Mouse (Mus musculus) myocyte (in vitro differentiated cells): ENCODE results near the gene Pdk2. TPM values are rescaled to one million over a fixed set of nuclear protein-coding genes. Genes with fewer than 3 reads are reported as not detected.

Experiments used
- H3K27me3 ChIP-seq: one replicate; pipeline ENCODE4 v1.6.1; 2011; ENCODE audit not compliant: control insufficient read depth, insufficient read depth, insufficient read length
- H3K36me3 ChIP-seq: one replicate; pipeline ENCODE4 v1.6.1; 2011; ENCODE audit not compliant: control insufficient read depth, insufficient read depth
- H3K4me2 ChIP-seq: one replicate; pipeline ENCODE4 v1.6.1; 2011; ENCODE audit warnings: low read depth, control low read depth
- H3K4me3 ChIP-seq: one replicate; pipeline ENCODE4 v1.5.1; 2011; ENCODE audit warnings: mild to moderate bottlenecking, control low read depth, moderate library complexity
- H3K79me2 ChIP-seq: one replicate; pipeline ENCODE4 v1.6.1; 2011; ENCODE audit not compliant: control insufficient read depth, insufficient read depth
- H3ac ChIP-seq: one replicate; pipeline ENCODE4 v1.6.1; 2011; ENCODE audit not compliant: control insufficient read depth, insufficient read length
- CEBPB ChIP-seq: IDR thresholded peaks from 2 replicates; pipeline ENCODE4 v1.6.1; 2011; ENCODE audit warnings: mild to moderate bottlenecking, moderate library complexity; ENCODE audit not compliant: poor library complexity, insufficient read depth, severe bottlenecking
- E2F4 ChIP-seq: IDR thresholded peaks from one replicate; pipeline ENCODE4 v1.6.1; 2011; ENCODE audit warnings: mild to moderate bottlenecking, control low read depth, moderate library complexity; ENCODE audit not compliant: insufficient read depth
- MAX ChIP-seq: IDR thresholded peaks from one replicate; pipeline ENCODE4 v1.6.1; 2011; ENCODE audit warnings: low read depth, mild to moderate bottlenecking, control low read depth
- MYOD1 ChIP-seq, 3 experiments: IDR thresholded peaks; one replicate each; pipeline ENCODE4 v1.6.1; 2011; ENCODE audit warnings: control low read depth in 2 of 3, low read depth in 2 of 3, mild to moderate bottlenecking in 2 of 3, moderate library complexity in 1 of 3; ENCODE audit not compliant: insufficient read length in 2 of 3, control insufficient read depth in 1 of 3
- MYOG ChIP-seq, 3 experiments: IDR thresholded peaks; one replicate each; pipeline ENCODE4 v1.6.1; 2011; ENCODE audit warnings: control low read depth in 2 of 3, low read depth in 2 of 3, mild to moderate bottlenecking in 2 of 3; ENCODE audit not compliant: insufficient read length in 2 of 3, control insufficient read depth in 1 of 3, insufficient read depth in 1 of 3
- POLR2A ChIP-seq: IDR thresholded peaks from one replicate; pipeline ENCODE4 v1.6.1; 2011; ENCODE audit warnings: low read depth, mild to moderate bottlenecking, control low read depth, moderate library complexity; ENCODE audit not compliant: insufficient read length
- POLR2AphosphoS2 ChIP-seq: IDR thresholded peaks from one replicate; pipeline ENCODE4 v1.6.1; 2011; ENCODE audit warnings: low read depth, control low read depth; ENCODE audit not compliant: insufficient read length
- REST ChIP-seq: IDR thresholded peaks from one replicate; pipeline ENCODE4 v1.6.1; 2011; ENCODE audit warnings: mild to moderate bottlenecking, control low read depth, moderate library complexity; ENCODE audit not compliant: insufficient read depth, insufficient read length
- SRF ChIP-seq: IDR thresholded peaks from one replicate; pipeline ENCODE4 v1.6.1; 2011; ENCODE audit warnings: low read depth; ENCODE audit not compliant: control insufficient read depth, insufficient read length
- TCF12 ChIP-seq: IDR thresholded peaks from one replicate; pipeline ENCODE4 v1.6.1; 2011; ENCODE audit warnings: mild to moderate bottlenecking, control low read depth; ENCODE audit not compliant: poor library complexity, insufficient read depth, severe bottlenecking
- TCF3 ChIP-seq: IDR thresholded peaks from one replicate; pipeline ENCODE4 v1.6.1; 2011; ENCODE audit warnings: low read depth, control low read depth; ENCODE audit not compliant: insufficient read length
- USF1 ChIP-seq: IDR thresholded peaks from one replicate; pipeline ENCODE4 v1.6.1; 2011; ENCODE audit warnings: low read depth, mild to moderate bottlenecking, control low read depth, moderate library complexity
- polyA plus RNA-seq: library from polyadenylated mRNA; unstranded; fragments of >200 nt; fragmentation: generic; extraction: Trizol; gene quantifications from one replicate; pipeline ENCODE4 v1.2.1, GENCODE M21; 2012; ENCODE audit warnings: missing spikeins

The Pdk2 gene
- polyA plus RNA-seq, 1 experiment: 33.3 TPM

GRCm38 (mm10) chr11:94989562-94990017 is 51.6 kb downstream of the Pdk2 start:
- no peaks in the 10 kb centered on the region for H3K36me3 ChIP-seq
- no peak overlapping the region for H3ac ChIP-seq
- TF ChIP-seq POLR2AphosphoS2 (peak; percentile 75), USF1 (no peak), POLR2A (peak; percentile 59), MYOG (IDR thresholded peaks at IDR 0.05; ENCODE audit: control insufficient read depth in 1 of 3, insufficient read depth in 1 of 3, insufficient read length in 2 of 3, low read depth in 2 of 3) (peak; percentile 49 to 88 (median 74)), MAX (no peak), MYOD1 (IDR thresholded peaks at IDR 0.05; ENCODE audit: control insufficient read depth in 1 of 3, insufficient read length in 2 of 3, low read depth in 2 of 3) (peak; percentile 77 to 87 (median 79)), TCF12 (peak; percentile 29), REST (no peak)
- H3K4me2 ChIP-seq: peak overlapping the region; percentile 87
- peaks cover 28% of the 10 kb centered on the region for H3K79me2 ChIP-seq
- H3K27me3 ChIP-seq: no peaks in the 10 kb centered on the region
- peak overlapping the region; percentile 46 for H3K4me3 ChIP-seq

- Histone ChIP-seq H3K4me3 (peak overlapping the region; percentile 46), H3K79me2 (peaks cover 22% of the 10 kb centered on the region), H3ac (no peak overlapping the region), H3K36me3 (no peaks in the 10 kb centered on the region), H3K27me3 (no peaks in the 10 kb centered on the region), H3K4me2 (peak overlapping the region; percentile 87)
- TF ChIP-seq TCF12 (no peak), MYOD1 (IDR thresholded peaks at IDR 0.05; ENCODE audit: control insufficient read depth in 1 of 3, insufficient read length in 2 of 3, low read depth in 2 of 3) (peak in 2 of 3 experiments; percentile 26 to 52)
Observed at GRCm38 (mm10) chr11:94988780-94989561, 52.2 kb downstream of the Pdk2 start.

- Histone ChIP-seq H3K4me3 (no peak overlapping the region), H3K27me3 (no peaks in the 10 kb centered on the region), H3ac (no peak overlapping the region), H3K4me2 (no peak overlapping the region), H3K79me2 (peaks cover 10% of the 10 kb centered on the region), H3K36me3 (no peaks in the 10 kb centered on the region)
- no peak for TF ChIP-seq MYOG (IDR thresholded peaks at IDR 0.05; ENCODE audit: control insufficient read depth in 1 of 3, insufficient read depth in 1 of 3, insufficient read length in 2 of 3, low read depth in 2 of 3)
- TF ChIP-seq TCF12: no peak
- no peak for TF ChIP-seq SRF
- TF ChIP-seq REST: no peak
- no peak for TF ChIP-seq MAX
- TF ChIP-seq POLR2A: no peak
- TF ChIP-seq CEBPB: no peak
- no peak for TF ChIP-seq MYOD1 (IDR thresholded peaks at IDR 0.05; ENCODE audit: control insufficient read depth in 1 of 3, insufficient read length in 2 of 3, low read depth in 2 of 3)
Observed at GRCm38 (mm10) chr11:94987851-94988250, 53.3 kb downstream of the Pdk2 start.

- H3ac ChIP-seq: no peak overlapping the region
- peaks cover 5% of the 10 kb centered on the region for H3K79me2 ChIP-seq
- TF ChIP-seq TCF3 (no peak), CEBPB (no peak), USF1 (no peak), SRF (no peak), MAX (no peak), TCF12 (no peak), E2F4 (no peak), MYOG (IDR thresholded peaks at IDR 0.05; ENCODE audit: control insufficient read depth in 1 of 3, insufficient read depth in 1 of 3, insufficient read length in 2 of 3, low read depth in 2 of 3) (no peak), POLR2A (no peak), MYOD1 (IDR thresholded peaks at IDR 0.05; ENCODE audit: control insufficient read depth in 1 of 3, insufficient read length in 2 of 3, low read depth in 2 of 3) (no peak), POLR2AphosphoS2 (no peak), REST (no peak)
- no peak overlapping the region for H3K4me3 ChIP-seq
- H3K4me2 ChIP-seq: no peak overlapping the region
- no peaks in the 10 kb centered on the region for H3K36me3 ChIP-seq
- no peaks in the 10 kb centered on the region for H3K27me3 ChIP-seq
Observed at GRCm38 (mm10) chr11:94987341-94987740, 53.8 kb downstream of the Pdk2 start.

DNA sequence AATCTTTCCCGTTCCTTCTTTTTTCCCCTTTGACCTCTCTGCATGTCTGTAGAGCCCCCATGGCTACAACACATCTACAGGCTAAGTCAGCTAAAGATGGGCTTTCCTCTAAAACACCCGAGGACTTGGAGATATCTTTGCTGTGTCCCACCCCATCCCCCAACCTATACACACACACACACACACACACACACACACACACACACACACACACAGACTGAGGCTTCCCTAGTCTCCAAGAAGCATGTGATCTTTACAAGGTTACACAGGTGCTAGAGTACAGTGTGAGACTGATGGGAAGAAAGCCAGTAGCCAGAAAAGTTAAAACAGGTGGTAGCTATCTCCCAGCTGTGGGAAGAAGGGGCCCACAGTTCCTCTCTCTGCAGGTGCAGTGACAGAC is 54.7 kb downstream of the Pdk2 start:
- TF ChIP-seq CEBPB (no peak), REST (no peak), TCF12 (no peak), TCF3 (no peak), POLR2A (no peak), E2F4 (no peak), MYOG (IDR thresholded peaks at IDR 0.05; ENCODE audit: control insufficient read depth in 1 of 3, insufficient read depth in 1 of 3, insufficient read length in 2 of 3, low read depth in 2 of 3) (no peak), MYOD1 (IDR thresholded peaks at IDR 0.05; ENCODE audit: control insufficient read depth in 1 of 3, insufficient read length in 2 of 3, low read depth in 2 of 3) (no peak), SRF (no peak), USF1 (no peak), POLR2AphosphoS2 (no peak), MAX (no peak)
- Histone ChIP-seq H3K27me3 (no peaks in the 10 kb centered on the region), H3ac (no peak overlapping the region), H3K4me3 (no peak overlapping the region), H3K79me2 (no peaks in the 10 kb centered on the region), H3K4me2 (no peak overlapping the region), H3K36me3 (no peaks in the 10 kb centered on the region)
